Mouse (Mus musculus): ENCODE data around the gene Rgs16.
A peak's percentile ranks its signal among the peaks of the same experiment; 100 is the strongest.
"Not testable (repeated sequence)": the region's sequence is repeated elsewhere in the genome, so short reads cannot be mapped to it uniquely, and the experiment has no call there.

Rgs16 gene

GRCm38 (mm10) chr1:153750054-153750453 lies 9.9 kb downstream of the Rgs16 start:
- DNase-seq (ENCODE audit: low spot score in 2 of 2), result no peak

- DNase-seq (ENCODE audit: low spot score in 2 of 2), result peak; percentile 45 to 51
These were observed 11.7 kb downstream of the Rgs16 start for GRCm38 (mm10) chr1:153751763-153752301.

- no peak for DNase-seq (ENCODE audit: low spot score in 2 of 2)
These were observed 12.4 kb downstream of the Rgs16 start for GRCm38 (mm10) chr1:153752521-153752920.

- no peak for DNase-seq (ENCODE audit: low spot score in 2 of 2)
These were observed 13.7 kb downstream of the Rgs16 start for GRCm38 (mm10) chr1:153753725-153754464.

GRCm38 (mm10) chr1:153764136-153764535 lies 24.0 kb downstream of the Rgs16 start:
- no peak for DNase-seq (ENCODE audit: low spot score in 2 of 2)

- no peak for DNase-seq (ENCODE audit: low spot score in 2 of 2)
These were observed 26.1 kb downstream of the Rgs16 start for GRCm38 (mm10) chr1:153766298-153766697.

GRCm38 (mm10) chr1:153767281-153767680 lies 27.1 kb downstream of the Rgs16 start:
- no peak for DNase-seq (ENCODE audit: low spot score in 2 of 2)

GRCm38 (mm10) chr1:153768465-153768864 lies 28.3 kb downstream of the Rgs16 start:
- DNase-seq (ENCODE audit: low spot score in 2 of 2), result no peak

GRCm38 (mm10) chr1:153769571-153769970 lies 29.4 kb downstream of the Rgs16 start:
- not testable (repeated sequence) for DNase-seq (ENCODE audit: low spot score in 2 of 2)

- DNase-seq (ENCODE audit: low spot score in 2 of 2), result no peak
These were observed 30.0 kb downstream of the Rgs16 start for GRCm38 (mm10) chr1:153769998-153770775.

GRCm38 (mm10) chr1:153770776-153771167 lies 30.6 kb downstream of the Rgs16 start:
- no peak for DNase-seq (ENCODE audit: low spot score in 2 of 2)

- no peak for DNase-seq (ENCODE audit: low spot score in 2 of 2)
These were observed 35.0 kb downstream of the Rgs16 start for GRCm38 (mm10) chr1:153775174-153775573.

- no peak for DNase-seq (ENCODE audit: low spot score in 2 of 2)
These were observed 36.1 kb downstream of the Rgs16 start for GRCm38 (mm10) chr1:153776257-153776656.

- no peak for DNase-seq (ENCODE audit: low spot score in 2 of 2)
These were observed 38.1 kb downstream of the Rgs16 start for GRCm38 (mm10) chr1:153778205-153778604.

- no peak for DNase-seq (ENCODE audit: low spot score in 2 of 2)
These were observed 43.2 kb downstream of the Rgs16 start for GRCm38 (mm10) chr1:153783339-153783738.

- DNase-seq (ENCODE audit: low spot score in 2 of 2), result no peak
These were observed 45.5 kb downstream of the Rgs16 start for GRCm38 (mm10) chr1:153785608-153786007.

GRCm38 (mm10) chr1:153790708-153791107 lies 50.6 kb downstream of the Rgs16 start:
- no peak for DNase-seq (ENCODE audit: low spot score in 2 of 2)

GRCm38 (mm10) chr1:153794241-153794640 lies 54.1 kb downstream of the Rgs16 start:
- no peak for DNase-seq (ENCODE audit: low spot score in 2 of 2)
